Mouse (Mus musculus) kidney, adult 2 months (tissue): ENCODE measurements at regions not wholly inside any gene's neighbourhood (a gene's known extent, or its start where the extent isn't known, plus 50 kb on each side); places are given as distances from the start of the nearest gene placed in this dataset.

Experiments used
- DNase-seq: peaks from one replicate; pipeline ENCODE4 v3.0.0; 2021
- H3K27ac ChIP-seq: fragments of 200-500 bp; 2 replicates; pipeline ENCODE4 v1.5.1; 2012; ENCODE audit warnings: low read depth, low read length, control low read depth, inconsistent platforms; ENCODE audit not compliant: insufficient read depth
- H3K27me3 ChIP-seq: fragments of 200-500 bp; replicated peaks from 2 replicates; pipeline ENCODE4 v1.6.1; 2012; ENCODE audit warnings: mild to moderate bottlenecking, moderate library complexity, low read length, inconsistent platforms; ENCODE audit not compliant: control insufficient read depth, insufficient read depth
- H3K36me3 ChIP-seq: fragments of 200-500 bp; 2 replicates; pipeline ENCODE4 v1.6.1; 2012; ENCODE audit warnings: mild to moderate bottlenecking, moderate library complexity, low read length, inconsistent platforms; ENCODE audit not compliant: control insufficient read depth, insufficient read depth
- H3K4me1 ChIP-seq: fragments of 200-500 bp; 2 replicates; pipeline ENCODE4 v1.6.1; 2011; ENCODE audit warnings: low read length; ENCODE audit not compliant: control insufficient read depth, insufficient read depth
- H3K4me3 ChIP-seq: fragments of 200-500 bp; 2 replicates; pipeline ENCODE4 v1.5.1; 2011; ENCODE audit warnings: mild to moderate bottlenecking, low read depth, low read length, control low read depth; ENCODE audit not compliant: insufficient read depth
- CTCF ChIP-seq: fragments of 200-500 bp; conservative IDR thresholded peaks from 2 replicates; pipeline ENCODE4 v1.5.1; 2011; ENCODE audit warnings: low read depth, mild to moderate bottlenecking, control low read depth, low read length, moderate library complexity, mixed read lengths; ENCODE audit not compliant: insufficient read depth, insufficient read length
- POLR2A ChIP-seq: fragments of 200-500 bp; IDR thresholded peaks from one replicate; pipeline ENCODE4 v1.6.1; 2011; ENCODE audit warnings: low read depth, low read length, control low read depth
- WGBS: fragments of 180-500 bp; shearing (Covaris S2); methylation state at CpG from one replicate; pipeline ENCODE4 v1.1.7; 2018; 5-methylcytosine and 5-hydroxymethylcytosine counted together

DNA sequence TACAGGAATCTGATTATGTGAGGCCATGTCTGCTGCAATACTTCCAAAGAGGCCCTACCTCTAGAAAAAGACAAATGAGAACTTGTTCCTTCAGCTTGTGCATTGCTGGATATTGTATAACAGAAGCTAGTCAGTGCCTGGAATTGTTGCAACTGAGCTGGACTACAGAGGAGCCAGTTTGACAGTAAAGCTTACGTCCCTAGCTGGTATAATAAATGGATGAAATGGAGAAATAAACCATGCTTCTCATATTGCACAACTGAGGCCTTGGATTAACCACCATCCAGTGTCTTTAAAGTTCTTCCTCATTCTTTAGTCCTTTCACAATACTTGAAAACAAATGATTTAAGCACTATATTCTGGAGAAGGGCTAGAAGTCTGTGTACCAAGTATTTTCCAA, 230.8 kb downstream of the Fam84a start:
- DNase-seq = no peak
- 58% methylated on average over 1 of the region's 1 CpGs for WGBS

DNA sequence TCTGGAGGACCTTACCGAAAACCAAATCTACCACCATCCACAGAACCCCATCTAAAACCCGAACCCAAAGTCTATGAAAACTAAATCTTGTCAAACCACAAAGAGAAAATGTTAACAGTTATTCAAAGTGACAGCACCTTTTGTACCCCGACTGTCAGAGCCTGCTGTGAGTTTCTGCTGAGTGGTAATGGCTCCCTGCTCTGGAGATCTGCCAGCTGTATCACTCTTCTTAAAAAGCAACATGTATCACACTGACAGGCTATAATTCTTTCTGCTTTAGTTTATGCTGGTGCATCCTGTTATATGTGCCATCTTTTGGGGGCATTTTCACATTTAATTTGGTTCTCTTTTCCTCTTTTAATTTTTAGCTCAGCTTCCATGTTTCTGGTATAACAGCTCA, 268.5 kb downstream of the Fam84a start:
- WGBS = 55% methylated on average over 3 of the region's 3 CpGs
- Histone ChIP-seq H3K27me3 (no peaks in the 10 kb centered on the region), H3K4me1 (no peaks in the 10 kb centered on the region), H3K27ac (no peak overlapping the region), H3K36me3 (no peaks in the 10 kb centered on the region), H3K4me3 (no peak overlapping the region)
- DNase-seq = no peak
- no peak for TF ChIP-seq POLR2A

More for the DNA sequence above, 230.8 kb downstream of the Fam84a start:
- no peak overlapping the region for H3K27ac ChIP-seq
- no peaks in the 10 kb centered on the region for H3K27me3 ChIP-seq
- no peaks in the 10 kb centered on the region for H3K36me3 ChIP-seq
- no peak overlapping the region for H3K4me3 ChIP-seq
- TF ChIP-seq POLR2A (no peak), CTCF (no peak)
- no peaks in the 10 kb centered on the region for H3K4me1 ChIP-seq

DNA sequence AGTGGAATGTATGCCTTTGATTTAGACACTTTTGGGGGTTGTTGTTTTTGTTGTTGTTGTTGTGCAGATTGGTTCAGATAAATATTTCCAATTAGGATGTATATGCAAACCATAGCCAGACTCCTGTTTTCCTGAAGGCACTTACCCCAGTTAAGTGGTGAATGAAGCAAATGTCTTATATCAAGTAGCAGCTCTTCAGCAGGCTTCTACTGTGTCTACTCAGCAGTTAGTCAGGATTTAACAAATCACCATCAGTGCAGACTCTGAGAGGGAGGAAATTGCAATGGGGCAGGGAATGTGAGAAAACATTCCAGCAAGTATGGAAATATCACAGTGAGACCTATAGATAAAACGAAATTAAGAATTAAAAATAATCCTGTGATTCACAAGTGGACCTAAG, 282.7 kb downstream of the Fam84a start:
- DNase-seq = no peak
- WGBS = 39% methylated on average over 1 of the region's 1 CpGs
- TF ChIP-seq POLR2A (no peak), CTCF (no peak)

DNA sequence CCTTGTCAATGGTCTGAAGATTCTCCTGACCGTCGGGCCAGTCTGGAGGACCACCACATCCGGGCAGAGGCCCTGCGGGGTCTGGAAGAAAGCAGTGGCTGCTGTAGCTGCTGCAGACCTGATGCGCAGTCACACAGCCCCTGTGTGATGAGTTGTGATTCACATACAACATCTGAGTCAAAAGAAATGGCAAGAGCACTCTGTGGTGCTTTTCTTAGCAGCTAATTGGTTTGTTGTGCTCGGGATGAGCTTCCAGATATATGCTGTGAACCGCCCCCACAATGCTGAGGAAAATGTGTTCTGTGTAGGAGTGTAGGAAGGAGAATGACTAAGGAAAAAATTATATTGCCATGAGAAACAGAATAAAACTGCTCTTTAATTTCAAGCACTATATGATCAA, 290.6 kb downstream of the Fam84a start:
- Histone ChIP-seq H3K36me3 (no peaks in the 10 kb centered on the region), H3K27me3 (no peaks in the 10 kb centered on the region), H3K4me1 (no peaks in the 10 kb centered on the region), H3K27ac (no peak overlapping the region), H3K4me3 (no peak overlapping the region)
- no peak for DNase-seq
- WGBS = 80% methylated on average over 7 of the region's 7 CpGs
- no peak for TF ChIP-seq CTCF
- TF ChIP-seq POLR2A = no peak

More for the DNA sequence above, 282.7 kb downstream of the Fam84a start:
- Histone ChIP-seq H3K36me3 (no peaks in the 10 kb centered on the region), H3K27ac (no peak overlapping the region), H3K4me1 (no peaks in the 10 kb centered on the region), H3K27me3 (no peaks in the 10 kb centered on the region), H3K4me3 (no peak overlapping the region)

DNA sequence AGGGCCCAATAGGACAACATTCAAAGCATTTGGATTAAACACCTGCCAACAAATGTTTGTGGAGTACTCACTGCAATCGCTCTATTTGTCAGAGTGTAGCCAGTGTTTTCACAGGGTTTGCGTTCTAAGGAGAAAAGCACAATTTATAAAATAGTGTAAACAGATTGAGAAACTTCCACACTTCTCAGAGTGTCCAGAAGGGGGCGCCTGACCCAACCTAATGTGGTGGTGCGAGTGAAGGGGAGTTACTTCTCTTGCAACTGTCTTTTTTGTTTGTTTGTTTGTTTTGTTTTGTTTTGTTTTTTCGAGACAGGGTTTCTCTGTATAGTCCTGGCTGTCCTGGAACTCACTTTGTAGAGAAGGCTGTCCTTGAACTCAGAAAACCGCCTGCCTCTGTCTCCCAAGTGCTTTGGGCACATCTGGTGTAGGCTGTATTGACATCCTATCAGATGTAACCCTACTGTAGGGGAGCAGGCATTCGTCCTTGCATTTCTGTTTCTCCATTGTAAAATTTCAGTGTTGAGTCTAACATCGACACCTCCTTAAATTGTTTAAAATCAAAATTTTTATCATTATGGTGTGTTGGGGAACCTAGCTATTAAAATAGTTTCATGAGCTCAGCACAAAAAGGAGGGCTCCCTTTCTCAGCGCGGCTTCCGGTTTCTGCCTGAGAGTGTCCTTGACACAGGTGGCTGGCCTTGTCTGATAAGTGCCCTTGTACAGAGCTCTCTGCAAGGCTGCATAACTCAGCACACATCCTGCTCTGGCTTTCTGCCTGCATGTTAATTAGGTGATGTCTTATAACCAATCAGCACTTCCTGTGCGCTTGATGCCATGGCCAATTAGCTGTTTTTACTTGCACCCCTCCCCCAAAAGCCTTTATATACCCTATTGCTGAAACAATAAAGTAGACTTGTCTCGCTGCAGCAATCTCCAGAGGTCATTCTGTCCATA, 307.0 kb downstream of the Fam84a start:
- Histone ChIP-seq H3K4me3 (no peak overlapping the region), H3K27me3 (no peaks in the 10 kb centered on the region), H3K4me1 (no peaks in the 10 kb centered on the region; the same call in 1 of the 2 replicates), H3K36me3 (no peaks in the 10 kb centered on the region), H3K27ac (no peak overlapping the region)
- DNase-seq = peak; percentile 28
- TF ChIP-seq POLR2A (no peak), CTCF (peak; percentile 49)
- 49% methylated on average over 13 of the region's 13 CpGs for WGBS

DNA sequence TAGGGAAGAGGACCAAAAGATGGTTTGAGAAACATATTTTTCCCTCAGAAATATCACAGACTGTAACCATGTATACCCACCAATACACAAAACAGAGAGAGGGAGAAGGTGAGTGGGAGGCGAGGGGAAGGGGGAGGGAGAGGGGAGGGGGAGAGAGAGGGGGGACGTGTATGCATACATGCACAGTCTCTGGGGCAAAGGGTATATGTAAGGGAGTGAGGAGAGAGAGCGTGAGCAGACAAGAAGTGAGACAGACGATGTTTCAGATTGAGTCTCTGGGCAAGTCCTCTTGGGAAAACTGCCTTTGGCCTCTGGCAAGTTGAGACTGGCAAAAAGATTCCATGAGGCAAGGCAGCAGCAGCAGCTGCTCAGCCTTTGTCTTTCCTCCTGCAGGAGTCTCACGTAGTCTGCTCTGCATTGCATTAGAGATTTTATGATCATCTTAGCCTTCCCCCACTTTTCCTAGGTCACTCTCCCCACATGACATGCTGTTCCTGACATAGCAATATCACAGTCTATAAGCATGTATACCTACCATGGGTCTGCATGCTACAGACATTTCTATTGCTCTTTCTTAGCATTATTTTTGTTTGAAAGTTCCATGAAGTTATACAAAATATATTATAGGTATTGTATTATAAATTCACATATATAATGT, 308.3 kb downstream of the Fam84a start:
- H3K36me3 ChIP-seq = no peaks in the 10 kb centered on the region
- no peak for DNase-seq
- H3K27ac ChIP-seq = no peak overlapping the region
- H3K27me3 ChIP-seq = no peaks in the 10 kb centered on the region
- 61% methylated on average over 5 of the region's 5 CpGs for WGBS
- no peak overlapping the region for H3K4me3 ChIP-seq
- no peak for TF ChIP-seq CTCF
- no peaks in the 10 kb centered on the region; the same call in 1 of the 2 replicates for H3K4me1 ChIP-seq

DNA sequence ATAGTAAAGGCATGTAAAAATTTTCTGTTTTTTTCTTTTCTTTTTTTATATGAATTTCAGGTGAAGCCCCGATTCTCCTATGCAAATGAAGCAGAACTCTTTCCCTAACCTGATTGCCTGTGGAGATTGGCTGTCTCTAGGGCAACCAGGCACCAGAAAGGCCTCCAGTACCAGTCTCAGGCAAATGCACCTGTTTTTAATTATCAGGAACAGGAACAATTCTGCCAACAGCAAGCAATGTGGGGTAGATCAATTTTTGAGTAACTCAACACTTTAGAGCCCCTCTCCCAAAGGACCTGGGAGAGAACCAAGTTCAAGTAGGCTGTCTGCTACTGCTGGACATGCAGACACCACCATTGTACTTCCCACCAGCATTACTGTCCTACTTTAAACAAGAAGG, 310.6 kb downstream of the Fam84a start:
- TF ChIP-seq POLR2A = no peak
- no peak for TF ChIP-seq CTCF
- H3K27ac ChIP-seq = no peak overlapping the region
- H3K4me3 ChIP-seq = no peak overlapping the region
- no peak for DNase-seq
- no peaks in the 10 kb centered on the region for H3K36me3 ChIP-seq
- 59% methylated on average over 1 of the region's 1 CpGs for WGBS
- no peaks in the 10 kb centered on the region for H3K27me3 ChIP-seq
- no peaks in the 10 kb centered on the region; the same call in 1 of the 2 replicates for H3K4me1 ChIP-seq
